Mouse (Mus musculus): ENCODE results near the gene Morc2b. TPM values are rescaled to one million over a fixed set of nuclear protein-coding genes. Genes with fewer than 3 reads are reported as not detected.

Morc2b gene
- polyA plus RNA-seq (2014; fragmentation: Illumina TruSeq; extraction: RNeasy Lipid Tissue Mini Kit (QIAGEN cat#74804); ENCODE audit: insufficient read depth, low read depth, low replicate concordance): not detected

DNA sequence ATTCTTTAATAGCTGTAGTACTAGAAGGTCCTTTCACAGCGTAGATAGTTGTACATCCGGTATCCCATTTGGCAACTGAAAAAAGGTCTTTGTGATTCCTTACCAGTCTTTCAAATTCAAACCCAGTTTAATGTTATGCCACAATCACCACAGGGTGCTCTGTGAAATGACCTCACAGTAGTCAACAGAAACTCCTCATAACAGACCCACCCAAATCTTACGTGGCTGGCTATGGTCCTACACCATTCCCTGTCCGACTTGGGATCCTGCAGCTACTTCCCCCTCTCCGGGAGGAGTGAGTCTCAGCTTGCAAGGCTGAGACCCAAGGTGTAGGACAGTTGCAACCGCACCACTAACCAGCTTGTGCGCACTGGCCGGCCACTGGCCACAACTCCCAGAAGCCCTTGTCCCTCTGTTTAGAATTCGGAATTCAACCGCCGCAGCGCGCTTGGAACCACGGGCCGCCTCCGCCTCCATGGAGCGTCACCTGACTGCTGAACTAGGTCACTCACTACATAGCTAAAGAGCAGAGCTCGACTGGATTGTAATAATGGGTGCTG lies at the start of gene Morc2b:
TSS of gene Morc2b (minus strand) at position 423 of the 560 bp plus-strand sequence.

DNA sequence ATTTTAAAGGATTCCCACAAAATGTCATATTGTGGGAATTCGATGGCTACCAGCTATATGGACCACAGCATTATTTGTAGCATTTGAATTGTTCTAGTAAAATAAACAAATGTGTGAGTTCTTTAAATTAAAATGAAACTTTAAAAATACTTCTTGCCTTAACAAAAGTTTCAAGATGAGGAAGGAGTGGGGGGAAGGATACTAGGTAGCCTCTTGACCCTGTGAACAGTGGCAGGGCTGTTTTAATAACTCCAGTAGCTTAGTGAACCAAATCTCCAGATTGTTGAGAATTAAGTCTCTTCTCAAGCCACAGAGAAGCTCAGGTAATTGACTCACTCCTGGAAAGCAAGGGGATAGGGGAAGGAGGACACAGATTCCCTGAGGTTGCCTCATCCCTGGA lies 28.7 kb upstream of the Morc2b start, which contains the start of gene Olfr55:
TSS of gene Olfr55 (plus strand) at position 301 of the 400 bp plus-strand sequence.

GRCm38 (mm10) chr17:33089220-33089949 lies 50.1 kb downstream of the Morc2b start, which contains the start of gene Zfp563:
TSS of gene Zfp563 (plus strand) at chr17:33089310.

DNA sequence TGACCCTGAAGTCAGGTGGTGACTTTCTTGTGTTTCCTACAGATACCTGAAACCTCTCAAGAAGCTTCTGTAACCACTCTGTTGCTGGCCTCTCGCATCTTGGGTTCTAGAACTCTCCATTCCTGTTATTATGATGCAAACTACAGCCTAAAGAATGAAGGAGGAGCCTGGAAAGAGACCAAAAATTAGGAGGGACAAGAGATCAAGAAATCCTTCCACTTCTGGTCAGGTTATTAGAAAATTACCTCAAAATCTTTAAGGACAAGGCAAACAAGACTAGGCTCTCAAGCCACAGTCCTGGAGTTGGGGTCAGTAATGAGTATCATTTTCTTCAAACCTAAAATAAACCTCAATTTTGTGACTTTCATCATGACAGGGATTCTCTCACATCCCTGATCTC lies 71.5 kb downstream of the Morc2b start, which contains the start of gene 4921501E09Rik:
TSS of gene 4921501E09Rik (minus strand) at position 101 of the 400 bp plus-strand sequence.

Other genes with a start within 250 kb of the Morc2b start
- 2.5 TPM for gene Zfp870, start 248.0 kb downstream of the Morc2b start, polyA plus RNA-seq (2014; fragmentation: Illumina TruSeq; extraction: RNeasy Lipid Tissue Mini Kit (QIAGEN cat#74804); ENCODE audit: insufficient read depth, low read depth, low replicate concordance)
- gene Cyp4f14, start 222.3 kb downstream of the Morc2b start, polyA plus RNA-seq (2014; fragmentation: Illumina TruSeq; extraction: RNeasy Lipid Tissue Mini Kit (QIAGEN cat#74804); ENCODE audit: insufficient read depth, low read depth, low replicate concordance): not detected
- 21.3 TPM for gene Cyp4f13, start 192.3 kb downstream of the Morc2b start, polyA plus RNA-seq (2014; fragmentation: Illumina TruSeq; extraction: RNeasy Lipid Tissue Mini Kit (QIAGEN cat#74804); ENCODE audit: insufficient read depth, low read depth, low replicate concordance)
- gene Zfp472, start 173.9 kb downstream of the Morc2b start, polyA plus RNA-seq (2014; fragmentation: Illumina TruSeq; extraction: RNeasy Lipid Tissue Mini Kit (QIAGEN cat#74804); ENCODE audit: insufficient read depth, low read depth, low replicate concordance): 6.2 TPM
- 7.3 TPM for gene Zfp952, start 146.6 kb downstream of the Morc2b start, polyA plus RNA-seq (2014; fragmentation: Illumina TruSeq; extraction: RNeasy Lipid Tissue Mini Kit (QIAGEN cat#74804); ENCODE audit: insufficient read depth, low read depth, low replicate concordance)
- 4.0 TPM for gene Zfp763, start 106.3 kb downstream of the Morc2b start, polyA plus RNA-seq (2014; fragmentation: Illumina TruSeq; extraction: RNeasy Lipid Tissue Mini Kit (QIAGEN cat#74804); ENCODE audit: insufficient read depth, low read depth, low replicate concordance)
- not detected for gene 4921501E09Rik, start 71.6 kb downstream of the Morc2b start, polyA plus RNA-seq (2014; fragmentation: Illumina TruSeq; extraction: RNeasy Lipid Tissue Mini Kit (QIAGEN cat#74804); ENCODE audit: insufficient read depth, low read depth, low replicate concordance)
- 3.2 TPM for gene Zfp563, start 50.4 kb downstream of the Morc2b start, polyA plus RNA-seq (2014; fragmentation: Illumina TruSeq; extraction: RNeasy Lipid Tissue Mini Kit (QIAGEN cat#74804); ENCODE audit: insufficient read depth, low read depth, low replicate concordance)
- gene Olfr55, start 28.8 kb upstream of the Morc2b start, polyA plus RNA-seq (2014; fragmentation: Illumina TruSeq; extraction: RNeasy Lipid Tissue Mini Kit (QIAGEN cat#74804); ENCODE audit: insufficient read depth, low read depth, low replicate concordance): not detected
- not detected for gene Olfr239, start 51.6 kb upstream of the Morc2b start, polyA plus RNA-seq (2014; fragmentation: Illumina TruSeq; extraction: RNeasy Lipid Tissue Mini Kit (QIAGEN cat#74804); ENCODE audit: insufficient read depth, low read depth, low replicate concordance)
- 0.08 TPM for gene Olfr1564, start 82.0 kb upstream of the Morc2b start, polyA plus RNA-seq (2014; fragmentation: Illumina TruSeq; extraction: RNeasy Lipid Tissue Mini Kit (QIAGEN cat#74804); ENCODE audit: insufficient read depth, low read depth, low replicate concordance)
- gene Zfp955a, start 115.5 kb upstream of the Morc2b start, polyA plus RNA-seq (2014; fragmentation: Illumina TruSeq; extraction: RNeasy Lipid Tissue Mini Kit (QIAGEN cat#74804); ENCODE audit: insufficient read depth, low read depth, low replicate concordance): 4.4 TPM
- gene Olfr63, start 125.0 kb upstream of the Morc2b start, polyA plus RNA-seq (2014; fragmentation: Illumina TruSeq; extraction: RNeasy Lipid Tissue Mini Kit (QIAGEN cat#74804); ENCODE audit: insufficient read depth, low read depth, low replicate concordance): not detected
- 2.7 TPM for gene Zfp955b, start 149.9 kb upstream of the Morc2b start, polyA plus RNA-seq (2014; fragmentation: Illumina TruSeq; extraction: RNeasy Lipid Tissue Mini Kit (QIAGEN cat#74804); ENCODE audit: insufficient read depth, low read depth, low replicate concordance)
- gene Zfp81, start 219.2 kb upstream of the Morc2b start, polyA plus RNA-seq (2014; fragmentation: Illumina TruSeq; extraction: RNeasy Lipid Tissue Mini Kit (QIAGEN cat#74804); ENCODE audit: insufficient read depth, low read depth, low replicate concordance): 2.8 TPM